Mouse (Mus musculus) kidney, postnatal 0 days (tissue): ENCODE results near the gene Cebpe. TPM values are rescaled to one million over a fixed set of nuclear protein-coding genes. Genes with fewer than 3 reads are reported as not detected.
A peak's percentile ranks its signal among the peaks of the same experiment; 100 is the strongest.

Source experiments
- ATAC-seq: fragments of 200-750 bp; cut with Nextera tagmentation; replicated peaks from 2 replicates; pipeline ENCODE4 v1.8.0; 2017; ENCODE audit warnings: low read depth, moderate number of reproducible peaks, moderate TSS enrichment, moderate library complexity; ENCODE audit not compliant: low FRiP score
- DNase-seq: peaks from one replicate; pipeline ENCODE4 v3.0.0-alpha.2; 2016; ENCODE audit warnings: low spot score
- H3K27ac ChIP-seq: fragments of 300-500 bp; sonication (generic); 2 replicates; pipeline ENCODE4 v1.5.1; 2014; ENCODE audit warnings: mild to moderate bottlenecking
- H3K27me3 ChIP-seq: fragments of 300-500 bp; sonication (generic); 2 replicates; pipeline ENCODE4 v1.6.1; 2014; ENCODE audit warnings: low read length, mixed read lengths; ENCODE audit not compliant: insufficient read depth
- H3K36me3 ChIP-seq: fragments of 300-500 bp; sonication (generic); 2 replicates; pipeline ENCODE4 v1.6.1; 2014; ENCODE audit warnings: low read length, mixed read lengths; ENCODE audit not compliant: insufficient read depth
- H3K4me1 ChIP-seq: fragments of 300-500 bp; sonication (generic); replicated peaks from 2 replicates; pipeline ENCODE4 v1.6.1; 2014; ENCODE audit warnings: antibody characterized with exemption, low read length, mixed read lengths; ENCODE audit not compliant: insufficient read depth
- H3K4me2 ChIP-seq: fragments of 300-500 bp; sonication (generic); 2 replicates; pipeline ENCODE4 v1.6.1; 2014; ENCODE audit warnings: mild to moderate bottlenecking, low read length, moderate library complexity, mixed read lengths
- H3K4me3 ChIP-seq: fragments of 300-500 bp; sonication (generic); replicated peaks from 2 replicates; pipeline ENCODE4 v1.5.1; 2014; ENCODE audit warnings: low read depth, low read length
- H3K9ac ChIP-seq: fragments of 300-500 bp; sonication (generic); 2 replicates; pipeline ENCODE4 v1.6.1; 2014; ENCODE audit warnings: low read depth, low read length
- H3K9me3 ChIP-seq: fragments of 300-500 bp; sonication (generic); replicated peaks from 2 replicates; pipeline ENCODE4 v1.6.1; 2016; ENCODE audit warnings: low read length, inconsistent platforms, mixed read lengths
- CTCF ChIP-seq: IDR thresholded peaks from 2 replicates; pipeline ENCODE4 v1.5.1; 2016; ENCODE audit warnings: antibody characterized with exemption, low read depth, mild to moderate bottlenecking, moderate library complexity
- WGBS: fragments of 180-500 bp; shearing (Covaris S2); extraction: QIAGEN DNeasy Blood & Tissue Kit; methylation state at CpG from one replicate; pipeline ENCODE4 v1.1.7; 2014; 5-methylcytosine and 5-hydroxymethylcytosine counted together
- polyA plus RNA-seq: library from polyadenylated mRNA; unstranded; fragments of >200 nt; fragmentation: Nextera tagmentation; extraction: Ambion mirVana; gene quantifications from 2 replicates; pipeline ENCODE4 v1.2.1, GENCODE M21; 2015

The Cebpe gene
- polyA plus RNA-seq, 1 experiment from 2014 or later = not detected

- DNase-seq = no peak
- WGBS = 53% methylated on average over 5 of the region's 5 CpGs
These were observed 6.1 kb downstream of the Cebpe start for GRCm38 (mm10) chr14:54705844-54706243.

GRCm38 (mm10) chr14:54703207-54703606 lies 8.8 kb downstream of the Cebpe start:
- 0 out of 2 replicates have a peak, but pooled peaks cover 3% of the 10 kb centered on the region for H3K27me3 ChIP-seq
- no peak overlapping the region for H3K27ac ChIP-seq
- H3K4me1 ChIP-seq = no peaks in the 10 kb centered on the region
- H3K36me3 ChIP-seq = no peaks in the 10 kb centered on the region
- H3K9ac ChIP-seq = no peak overlapping the region
- H3K4me2 ChIP-seq = no peak overlapping the region
- no peak for DNase-seq
- no peak overlapping the region for H3K4me3 ChIP-seq
- H3K9me3 ChIP-seq = no peaks in the 10 kb centered on the region
- TF ChIP-seq CTCF = no peak
- ATAC-seq = no peak
- 30% methylated on average over 10 of the region's 10 CpGs for WGBS

More at GRCm38 (mm10) chr14:54705844-54706243, 6.1 kb downstream of the Cebpe start:
- no peak for ATAC-seq
- H3K4me3 ChIP-seq = no peak overlapping the region
- H3K4me1 ChIP-seq = no peaks in the 10 kb centered on the region
- no peaks in the 10 kb centered on the region for H3K36me3 ChIP-seq
- no peak overlapping the region for H3K27ac ChIP-seq
- no peaks in the 10 kb centered on the region for H3K9me3 ChIP-seq
- H3K9ac ChIP-seq = no peak overlapping the region
- 0 out of 2 replicates have a peak, but pooled peaks cover 3% of the 10 kb centered on the region for H3K27me3 ChIP-seq
- no peak for TF ChIP-seq CTCF
- H3K4me2 ChIP-seq = no peak overlapping the region

GRCm38 (mm10) chr14:54701298-54701697 lies 10.7 kb downstream of the Cebpe start:
- ATAC-seq (peak; percentile 63; the same call in 1 of the 2 replicates), DNase-seq (peak; percentile 85)
- WGBS = 6% methylated on average over 6 of the region's 6 CpGs
- H3K4me1 ChIP-seq = no peaks in the 10 kb centered on the region
- H3K36me3 ChIP-seq = no peaks in the 10 kb centered on the region
- no peak overlapping the region for H3K27ac ChIP-seq
- no peak overlapping the region for H3K4me3 ChIP-seq
- no peak overlapping the region for H3K4me2 ChIP-seq
- H3K9me3 ChIP-seq = no peaks in the 10 kb centered on the region
- H3K9ac ChIP-seq = no peak overlapping the region
- no peaks in the 10 kb centered on the region for H3K27me3 ChIP-seq
- peak; percentile 97 for TF ChIP-seq CTCF

GRCm38 (mm10) chr14:54699586-54699985 lies 12.4 kb downstream of the Cebpe start:
- Histone ChIP-seq H3K36me3 (no peaks in the 10 kb centered on the region), H3K9me3 (no peaks in the 10 kb centered on the region), H3K4me3 (no peak overlapping the region), H3K27ac (no peak overlapping the region), H3K27me3 (no peaks in the 10 kb centered on the region), H3K4me2 (no peak overlapping the region), H3K9ac (no peak overlapping the region), H3K4me1 (no peaks in the 10 kb centered on the region)
- DNase-seq (no peak), ATAC-seq (no peak)
- TF ChIP-seq CTCF = no peak
- WGBS = 34% methylated on average over 3 of the region's 3 CpGs

GRCm38 (mm10) chr14:54698733-54699132 lies 13.2 kb downstream of the Cebpe start, which contains the start of gene Gm29776:
Gene Gm29776, minus strand, starts transcription at chr14:54698833.
- no peaks in the 10 kb centered on the region for H3K27me3 ChIP-seq
- H3K4me1 ChIP-seq = no peaks in the 10 kb centered on the region
- H3K9ac ChIP-seq = no peak within 1 kb of the TSS
- WGBS = 69% methylated on average over 4 of the region's 4 CpGs
- no peak within 1 kb of the TSS for H3K27ac ChIP-seq
- no peak within 1 kb of the TSS for H3K4me3 ChIP-seq
- no peak for TF ChIP-seq CTCF
- no peak for ATAC-seq
- H3K9me3 ChIP-seq = no peaks in the 10 kb centered on the region
- H3K4me2 ChIP-seq = no peak within 1 kb of the TSS
- H3K36me3 ChIP-seq = no peaks in the 10 kb centered on the region
- no peak for DNase-seq

GRCm38 (mm10) chr14:54696752-54697151 lies 15.2 kb downstream of the Cebpe start:
- no peak for DNase-seq
- H3K4me3 ChIP-seq = no peak overlapping the region
- H3K9me3 ChIP-seq = no peaks in the 10 kb centered on the region
- no peak overlapping the region for H3K27ac ChIP-seq
- H3K36me3 ChIP-seq = peaks cover 4% of the 10 kb centered on the region; the same call in 1 of the 2 replicates
- no peak overlapping the region for H3K4me2 ChIP-seq
- H3K27me3 ChIP-seq = no peaks in the 10 kb centered on the region
- 84% methylated on average over 4 of the region's 4 CpGs for WGBS
- TF ChIP-seq CTCF = no peak
- no peaks in the 10 kb centered on the region for H3K4me1 ChIP-seq
- no peak overlapping the region for H3K9ac ChIP-seq
- no peak for ATAC-seq

- Histone ChIP-seq H3K27me3 (no peaks in the 10 kb centered on the region), H3K36me3 (peaks cover 12% of the 10 kb centered on the region), H3K4me1 (no peaks in the 10 kb centered on the region), H3K4me2 (no peak overlapping the region), H3K27ac (no peak overlapping the region), H3K9ac (no peak overlapping the region), H3K9me3 (no peaks in the 10 kb centered on the region), H3K4me3 (no peak overlapping the region)
- ATAC-seq (no peak; the same call in 1 of the 2 replicates), DNase-seq (no peak)
- 70% methylated on average over 6 of the region's 6 CpGs for WGBS
- TF ChIP-seq CTCF = no peak
These were observed 16.9 kb downstream of the Cebpe start for GRCm38 (mm10) chr14:54695042-54695441.
